Mouse (Mus musculus) heart, embryonic 15.5 days (tissue): ENCODE measurements around the gene Ermap. TPM values are rescaled to one million over a fixed set of nuclear protein-coding genes. Genes with fewer than 3 reads are reported as not detected.

Experiments used
- ATAC-seq: fragments of 200-750 bp; cut with Nextera tagmentation; replicated peaks from 2 replicates; pipeline ENCODE4 v1.8.0; 2017; ENCODE audit warnings: low read depth, moderate TSS enrichment; ENCODE audit not compliant: insufficient number of reproducible peaks, insufficient read depth, low FRiP score
- H3K27ac ChIP-seq: fragments of 300-500 bp; sonication (generic); 2 replicates; pipeline ENCODE4 v1.5.1; 2015; ENCODE audit warnings: mild to moderate bottlenecking, inconsistent platforms
- H3K27me3 ChIP-seq: fragments of 300-500 bp; sonication (generic); 2 replicates; pipeline ENCODE4 v1.6.1; 2015; ENCODE audit warnings: inconsistent platforms
- H3K36me3 ChIP-seq: fragments of 300-500 bp; sonication (generic); 2 replicates; pipeline ENCODE4 v1.6.1; 2015; ENCODE audit warnings: mild to moderate bottlenecking, inconsistent platforms
- H3K4me1 ChIP-seq: fragments of 300-500 bp; sonication (generic); replicated peaks from 2 replicates; pipeline ENCODE4 v1.6.1; 2015; ENCODE audit warnings: inconsistent platforms
- H3K4me2 ChIP-seq: fragments of 300-500 bp; sonication (generic); 2 replicates; pipeline ENCODE4 v1.6.1; 2015; ENCODE audit warnings: inconsistent platforms, mild to moderate bottlenecking, moderate library complexity
- H3K4me3 ChIP-seq: fragments of 300-500 bp; sonication (generic); 2 replicates; pipeline ENCODE4 v1.5.1; 2015; ENCODE audit warnings: mild to moderate bottlenecking, inconsistent platforms
- H3K9ac ChIP-seq: fragments of 300-500 bp; sonication (generic); 2 replicates; pipeline ENCODE4 v1.6.1; 2015; ENCODE audit warnings: mild to moderate bottlenecking, inconsistent platforms
- H3K9me3 ChIP-seq: fragments of 300-500 bp; sonication (generic); replicated peaks from 2 replicates; pipeline ENCODE4 v1.6.1; 2016; ENCODE audit warnings: inconsistent platforms
- WGBS: fragments of 180-500 bp; shearing (Covaris S2); methylation state at CpG from one replicate; pipeline ENCODE4 v1.1.7; 2015; ENCODE audit warnings: mixed read lengths; 5-methylcytosine and 5-hydroxymethylcytosine counted together
- polyA plus RNA-seq: library from polyadenylated mRNA; unstranded; fragments of >200 nt; fragmentation: Nextera tagmentation; extraction: Ambion mirVana; gene quantifications from 2 replicates; pipeline ENCODE4 v1.2.1, GENCODE M21; 2015

Ermap gene
- polyA plus RNA-seq, 1 experiment from 2014 or later, result 0.69 TPM

- Histone ChIP-seq H3K36me3 (no peaks in the 10 kb centered on the region), H3K9me3 (no peaks in the 10 kb centered on the region), H3K4me1 (peaks cover 5% of the 10 kb centered on the region), H3K9ac (no peak overlapping the region), H3K4me2 (no peak overlapping the region), H3K27ac (no peak overlapping the region), H3K4me3 (no peak overlapping the region), H3K27me3 (no peaks in the 10 kb centered on the region)
- no peak for ATAC-seq
- 26% methylated on average over 1 of the region's 1 CpGs for WGBS
Measured at GRCm38 (mm10) chr4:119183525-119183924, 6.3 kb downstream of the Ermap start.

- Histone ChIP-seq H3K4me3 (no peak overlapping the region), H3K4me2 (no peak overlapping the region), H3K9ac (no peak overlapping the region), H3K36me3 (no peaks in the 10 kb centered on the region), H3K4me1 (peaks cover 3% of the 10 kb centered on the region; the same call in 1 of the 2 replicates), H3K27ac (no peak overlapping the region), H3K9me3 (no peaks in the 10 kb centered on the region), H3K27me3 (no peaks in the 10 kb centered on the region)
- WGBS, result 81% methylated on average over 9 of the region's 9 CpGs
- no peak for ATAC-seq
Measured at GRCm38 (mm10) chr4:119181456-119181855, 8.4 kb downstream of the Ermap start.

GRCm38 (mm10) chr4:119180133-119180707, 9.6 kb downstream of the Ermap start:
- Histone ChIP-seq H3K4me3 (no peak overlapping the region), H3K27me3 (no peaks in the 10 kb centered on the region), H3K27ac (no peak overlapping the region), H3K4me2 (no peak overlapping the region), H3K9ac (no peak overlapping the region), H3K9me3 (no peaks in the 10 kb centered on the region), H3K36me3 (no peaks in the 10 kb centered on the region), H3K4me1 (peaks cover 3% of the 10 kb centered on the region; the same call in 1 of the 2 replicates)
- 35% methylated on average over 4 of the region's 4 CpGs for WGBS
- no peak for ATAC-seq

- H3K4me3 ChIP-seq, result no peak overlapping the region
- H3K4me2 ChIP-seq, result no peak overlapping the region
- no peaks in the 10 kb centered on the region for H3K27me3 ChIP-seq
- no peak overlapping the region for H3K27ac ChIP-seq
- WGBS, result 47% methylated on average over 18 of the region's 18 CpGs
- ATAC-seq, result no peak
- peaks cover 3% of the 10 kb centered on the region; the same call in 1 of the 2 replicates for H3K4me1 ChIP-seq
- no peak overlapping the region for H3K9ac ChIP-seq
- no peaks in the 10 kb centered on the region for H3K36me3 ChIP-seq
- no peaks in the 10 kb centered on the region for H3K9me3 ChIP-seq
Measured at GRCm38 (mm10) chr4:119178331-119178730, 11.5 kb downstream of the Ermap start.

GRCm38 (mm10) chr4:119177702-119178101, 12.1 kb downstream of the Ermap start:
- no peak overlapping the region for H3K9ac ChIP-seq
- no peak for ATAC-seq
- H3K4me2 ChIP-seq, result no peak overlapping the region
- H3K9me3 ChIP-seq, result no peaks in the 10 kb centered on the region
- 58% methylated on average over 5 of the region's 5 CpGs for WGBS
- peaks cover 9% of the 10 kb centered on the region for H3K4me1 ChIP-seq
- no peak overlapping the region for H3K4me3 ChIP-seq
- no peak overlapping the region for H3K27ac ChIP-seq
- H3K27me3 ChIP-seq, result no peaks in the 10 kb centered on the region
- H3K36me3 ChIP-seq, result no peaks in the 10 kb centered on the region

GRCm38 (mm10) chr4:119173851-119174453, 15.9 kb downstream of the Ermap start, which contains the start of gene Zfp691:
Gene Zfp691, minus strand, starts transcription at chr4:119174195.
- Histone ChIP-seq H3K9ac (peak within 1 kb of the TSS; percentile 85), H3K9me3 (no peaks in the 10 kb centered on the region), H3K4me2 (peak within 1 kb of the TSS; percentile 65), H3K4me1 (peaks cover 23% of the 10 kb centered on the region), H3K27ac (peak within 1 kb of the TSS; percentile 82), H3K36me3 (peaks cover 17% of the 10 kb centered on the region), H3K4me3 (peak within 1 kb of the TSS; percentile 80), H3K27me3 (no peaks in the 10 kb centered on the region)
- ATAC-seq, result peak; percentile 99
- WGBS, result under 1% methylated on average over 40 of the region's 40 CpGs

- Histone ChIP-seq H3K27me3 (no peaks in the 10 kb centered on the region), H3K9me3 (no peaks in the 10 kb centered on the region), H3K36me3 (peaks cover 18% of the 10 kb centered on the region), H3K4me2 (peak overlapping the region; percentile 65), H3K9ac (peak overlapping the region; percentile 85), H3K27ac (peak overlapping the region; percentile 82), H3K4me1 (peaks cover 23% of the 10 kb centered on the region), H3K4me3 (peak overlapping the region; percentile 80)
- no peak for ATAC-seq
- 31% methylated on average over 18 of the region's 18 CpGs for WGBS
Measured at GRCm38 (mm10) chr4:119172919-119173650, 16.7 kb downstream of the Ermap start.

- Histone ChIP-seq H3K4me2 (no peak overlapping the region), H3K4me3 (no peak overlapping the region), H3K9me3 (no peaks in the 10 kb centered on the region), H3K27ac (no peak overlapping the region), H3K9ac (no peak overlapping the region), H3K4me1 (peaks cover 17% of the 10 kb centered on the region), H3K27me3 (no peaks in the 10 kb centered on the region), H3K36me3 (peaks cover 18% of the 10 kb centered on the region)
- WGBS, result 8% methylated on average over 4 of the region's 4 CpGs
- no peak for ATAC-seq
Measured at GRCm38 (mm10) chr4:119167663-119168062, 22.1 kb downstream of the Ermap start.

- Histone ChIP-seq H3K4me2 (no peak overlapping the region), H3K36me3 (peaks cover 18% of the 10 kb centered on the region), H3K27ac (no peak overlapping the region), H3K4me1 (peaks cover 12% of the 10 kb centered on the region; the same call in 1 of the 2 replicates), H3K9me3 (no peaks in the 10 kb centered on the region), H3K9ac (no peak overlapping the region), H3K4me3 (no peak overlapping the region), H3K27me3 (no peaks in the 10 kb centered on the region)
- WGBS, result 87% methylated on average over 4 of the region's 4 CpGs
- no peak for ATAC-seq
Measured at GRCm38 (mm10) chr4:119167068-119167467, 22.7 kb downstream of the Ermap start.

GRCm38 (mm10) chr4:119165916-119166315, 23.9 kb downstream of the Ermap start:
- ATAC-seq, result no peak
- WGBS, result 54% methylated on average over 7 of the region's 7 CpGs
- Histone ChIP-seq H3K27me3 (no peaks in the 10 kb centered on the region), H3K4me3 (no peak overlapping the region), H3K27ac (no peak overlapping the region), H3K36me3 (peaks cover 17% of the 10 kb centered on the region), H3K9ac (no peak overlapping the region), H3K9me3 (no peaks in the 10 kb centered on the region), H3K4me1 (peaks cover 3% of the 10 kb centered on the region; the same call in 1 of the 2 replicates), H3K4me2 (no peak overlapping the region)

GRCm38 (mm10) chr4:119162990-119163389, 26.8 kb downstream of the Ermap start:
- WGBS, result 73% methylated on average over 4 of the region's 4 CpGs
- Histone ChIP-seq H3K4me1 (no peaks in the 10 kb centered on the region), H3K27ac (no peak overlapping the region), H3K4me3 (no peak overlapping the region), H3K27me3 (no peaks in the 10 kb centered on the region), H3K9me3 (no peaks in the 10 kb centered on the region), H3K4me2 (no peak overlapping the region), H3K36me3 (no peaks in the 10 kb centered on the region), H3K9ac (no peak overlapping the region)
- ATAC-seq, result no peak
